Mouse (Mus musculus) forebrain, postnatal 0 days (tissue): ENCODE measurements around the gene Klhl22. TPM values are rescaled to one million over a fixed set of nuclear protein-coding genes. Genes with fewer than 3 reads are reported as not detected.
A peak's percentile ranks its signal among the peaks of the same experiment; 100 is the strongest.

Experiments used
- ATAC-seq: fragments of 200-750 bp; cut with Nextera tagmentation; 2 replicates; pipeline ENCODE4 v1.8.0; 2017; ENCODE audit warnings: mild to moderate bottlenecking, moderate library complexity
- DNase-seq: peaks from one replicate; pipeline ENCODE4 v3.0.0-alpha.2; 2015
- H3K27ac ChIP-seq: fragments of 300-500 bp; sonication (generic); 2 replicates; pipeline ENCODE4 v1.5.1; 2014; ENCODE audit warnings: low read depth, mild to moderate bottlenecking, antibody characterized with exemption, low read length, moderate library complexity, mixed read lengths
- H3K27me3 ChIP-seq: fragments of 300-500 bp; sonication (generic); 2 replicates; pipeline ENCODE4 v1.6.1; 2014; ENCODE audit warnings: mild to moderate bottlenecking, low read length, mixed read lengths; ENCODE audit not compliant: insufficient read depth
- H3K36me3 ChIP-seq: fragments of 300-500 bp; sonication (generic); 2 replicates; pipeline ENCODE4 v1.6.1; 2014; ENCODE audit warnings: mild to moderate bottlenecking, moderate library complexity; ENCODE audit not compliant: insufficient read depth
- H3K4me1 ChIP-seq: fragments of 300-500 bp; sonication (generic); 2 replicates; pipeline ENCODE4 v1.6.1; 2014; ENCODE audit warnings: antibody characterized with exemption; ENCODE audit not compliant: insufficient read depth
- H3K4me2 ChIP-seq: fragments of 300-500 bp; sonication (generic); 2 replicates; pipeline ENCODE4 v1.6.1; 2014; ENCODE audit warnings: low read depth, mild to moderate bottlenecking, moderate library complexity
- H3K4me3 ChIP-seq: fragments of 300-500 bp; sonication (generic); 2 replicates; pipeline ENCODE4 v1.5.1; 2014; ENCODE audit warnings: low read depth, low read length, mixed read lengths
- H3K9ac ChIP-seq: fragments of 300-500 bp; sonication (generic); 2 replicates; pipeline ENCODE4 v1.6.1; 2014; ENCODE audit warnings: mild to moderate bottlenecking
- H3K9me3 ChIP-seq: fragments of 300-500 bp; sonication (generic); 2 replicates; pipeline ENCODE4 v1.6.1; 2016; ENCODE audit warnings: low read length
- CTCF ChIP-seq: sonication (generic); IDR thresholded peaks from 2 replicates; pipeline ENCODE4 v1.5.1; 2016; ENCODE audit warnings: antibody characterized with exemption, control low read depth, low read depth
- WGBS: fragments of 180-500 bp; shearing (Covaris S2); extraction: QIAGEN DNeasy Blood & Tissue Kit; methylation state at CpG from one replicate; pipeline ENCODE4 v1.1.7; 2014; 5-methylcytosine and 5-hydroxymethylcytosine counted together
- polyA plus RNA-seq: library from polyadenylated mRNA; unstranded; fragments of >200 nt; fragmentation: Nextera tagmentation; extraction: Ambion mirVana; gene quantifications from 2 replicates; pipeline ENCODE4 v1.2.1, GENCODE M21; 2015
- total RNA-seq: library from RNA; depleted of rRNA; stranded (reverse); fragments of >200 nt; gene quantifications from 2 replicates; pipeline ENCODE4 v1.2.3, GENCODE M21; 2014

Klhl22 gene
- total and polyA plus RNA-seq, 2 experiments from 2014 or later = 73.8 to 162 TPM

DNA sequence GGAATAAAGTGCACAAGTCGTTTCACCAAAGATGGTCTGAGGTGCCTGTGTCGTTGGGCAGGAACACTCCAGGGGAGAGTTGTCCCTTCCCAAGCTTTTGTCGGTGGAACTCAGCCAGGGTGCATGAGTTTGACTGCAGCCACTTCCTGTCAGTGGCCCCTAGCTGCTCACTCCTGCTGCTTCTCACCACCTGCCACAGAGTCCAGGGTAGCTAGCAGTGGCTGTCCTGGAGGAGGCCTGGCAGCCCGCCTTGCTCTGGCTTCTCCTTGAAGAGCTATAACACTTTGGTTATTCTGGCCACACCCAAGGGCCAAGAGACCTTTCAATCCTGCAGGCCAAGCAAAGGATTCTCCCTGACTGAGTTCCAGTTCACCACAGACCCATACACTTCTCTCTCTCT is 23.3 kb upstream of the Klhl22 start:
- Histone ChIP-seq H3K4me3 (no peak overlapping the region), H3K9me3 (no peaks in the 10 kb centered on the region), H3K27ac (no peak overlapping the region), H3K9ac (no peak overlapping the region), H3K4me2 (no peak overlapping the region), H3K4me1 (no peaks in the 10 kb centered on the region), H3K36me3 (no peaks in the 10 kb centered on the region), H3K27me3 (no peaks in the 10 kb centered on the region)
- ATAC-seq = no peak
- TF ChIP-seq CTCF = no peak
- 58% methylated on average over 4 of the region's 4 CpGs for WGBS
- DNase-seq = no peak

DNA sequence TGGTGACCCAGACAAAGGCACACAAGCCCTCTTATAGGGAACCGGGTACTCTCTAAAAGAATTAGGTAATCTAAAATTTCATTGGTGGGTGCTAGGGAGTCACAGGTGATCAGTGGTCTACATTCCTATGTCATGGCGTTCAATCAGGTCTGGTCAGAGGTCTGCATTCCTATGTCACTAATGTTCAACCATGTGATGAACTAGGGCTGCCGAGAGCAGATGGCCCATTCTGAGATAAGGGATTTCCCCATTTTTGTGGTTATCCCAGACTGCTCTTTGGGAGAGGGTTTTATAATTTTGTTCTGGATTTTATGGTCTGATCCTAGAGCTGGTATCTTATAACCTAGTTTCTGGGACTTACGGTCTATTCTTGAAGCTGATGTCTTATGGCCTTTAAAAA is 19.3 kb upstream of the Klhl22 start:
- H3K27me3 ChIP-seq = no peaks in the 10 kb centered on the region
- no peak overlapping the region for H3K27ac ChIP-seq
- DNase-seq (no peak), ATAC-seq (no peak)
- 89% methylated on average over 4 of the region's 4 CpGs for WGBS
- H3K4me1 ChIP-seq = no peaks in the 10 kb centered on the region
- H3K9me3 ChIP-seq = no peaks in the 10 kb centered on the region
- no peak overlapping the region for H3K4me3 ChIP-seq
- H3K4me2 ChIP-seq = no peak overlapping the region
- no peak for TF ChIP-seq CTCF
- H3K36me3 ChIP-seq = no peaks in the 10 kb centered on the region
- H3K9ac ChIP-seq = no peak overlapping the region

DNA sequence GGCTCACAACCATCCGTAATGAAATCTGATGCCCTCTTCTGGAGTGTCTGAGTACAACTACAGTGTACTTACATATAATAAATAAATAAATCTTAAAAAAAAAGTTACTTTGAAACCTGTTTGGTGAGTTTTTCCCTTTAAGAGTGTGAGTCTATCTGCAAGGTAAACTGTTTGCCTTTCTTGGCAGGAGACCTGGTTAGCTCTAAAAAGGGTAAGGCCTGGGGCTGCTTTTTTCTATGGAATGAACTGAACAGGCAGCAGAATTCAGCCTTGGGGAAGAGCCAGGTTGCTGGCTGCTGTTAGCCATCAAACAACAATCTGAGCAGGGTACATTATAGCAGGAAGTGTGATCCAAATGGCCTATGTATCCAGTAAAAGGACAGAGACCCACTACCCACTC is 16.6 kb upstream of the Klhl22 start:
- 75% methylated on average over 1 of the region's 1 CpGs for WGBS
- no peaks in the 10 kb centered on the region for H3K9me3 ChIP-seq
- H3K4me1 ChIP-seq = no peaks in the 10 kb centered on the region
- no peaks in the 10 kb centered on the region for H3K36me3 ChIP-seq
- DNase-seq = no peak
- TF ChIP-seq CTCF = no peak
- H3K4me2 ChIP-seq = no peak overlapping the region
- no peaks in the 10 kb centered on the region for H3K27me3 ChIP-seq
- ATAC-seq = no peak
- no peak overlapping the region for H3K27ac ChIP-seq
- no peak overlapping the region for H3K4me3 ChIP-seq
- H3K9ac ChIP-seq = no peak overlapping the region

DNA sequence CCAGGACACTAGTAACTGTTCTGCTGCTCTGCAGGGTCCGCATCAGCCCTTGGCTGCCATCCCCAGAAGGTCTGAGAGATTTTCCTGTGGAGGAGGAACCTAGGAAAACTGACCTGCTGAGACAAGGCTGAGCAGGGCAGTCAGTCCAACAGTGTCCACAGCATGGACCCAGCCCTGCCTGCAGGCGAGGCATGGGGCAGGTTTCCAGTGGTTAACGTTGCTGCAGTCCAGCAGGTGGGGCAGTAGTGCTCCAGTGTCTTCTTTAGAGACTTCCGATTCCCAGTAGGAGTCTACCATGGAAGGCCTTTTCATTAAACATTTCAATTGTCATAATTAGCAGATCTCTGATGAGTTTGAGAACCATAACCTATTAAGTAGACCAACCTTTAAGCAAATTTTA is 16.1 kb upstream of the Klhl22 start:
- H3K27ac ChIP-seq = no peak overlapping the region

DNA sequence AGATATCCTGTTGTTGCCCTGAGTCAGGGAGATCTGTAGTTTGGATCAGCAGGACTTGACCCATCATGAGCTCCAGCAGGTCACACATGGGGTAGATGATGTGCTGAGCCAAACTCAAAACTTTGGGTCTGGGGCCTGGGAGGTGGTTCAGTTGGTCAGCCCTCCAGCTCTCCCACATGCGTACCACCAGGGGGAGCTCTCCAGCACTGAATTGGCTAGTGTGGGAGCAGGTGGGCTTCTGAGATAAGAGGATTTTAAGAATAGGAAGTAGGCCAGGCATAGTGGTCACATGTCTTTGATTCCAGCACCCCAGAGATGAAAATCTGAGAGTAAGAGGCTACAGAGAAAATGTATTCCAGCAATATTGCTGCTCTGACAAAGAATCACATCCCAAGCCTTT is 14.9 kb upstream of the Klhl22 start:
- DNase-seq (peak; percentile 47), ATAC-seq (no peak; the same call in 1 of the 2 replicates)
- Histone ChIP-seq H3K4me1 (no peaks in the 10 kb centered on the region), H3K9ac (no peak overlapping the region), H3K27me3 (no peaks in the 10 kb centered on the region), H3K4me3 (no peak overlapping the region), H3K9me3 (no peaks in the 10 kb centered on the region), H3K36me3 (no peaks in the 10 kb centered on the region), H3K4me2 (no peak overlapping the region), H3K27ac (no peak overlapping the region)
- peak; percentile 65 for TF ChIP-seq CTCF
- 10% methylated on average over 1 of the region's 1 CpGs for WGBS

More for the DNA sequence above, 16.1 kb upstream of the Klhl22 start:
- DNase-seq (no peak), ATAC-seq (no peak)
- Histone ChIP-seq H3K36me3 (no peaks in the 10 kb centered on the region), H3K4me1 (no peaks in the 10 kb centered on the region), H3K9ac (no peak overlapping the region), H3K9me3 (no peaks in the 10 kb centered on the region), H3K27me3 (no peaks in the 10 kb centered on the region), H3K4me2 (no peak overlapping the region), H3K4me3 (no peak overlapping the region)
- 44% methylated on average over 4 of the region's 4 CpGs for WGBS
- no peak for TF ChIP-seq CTCF

DNA sequence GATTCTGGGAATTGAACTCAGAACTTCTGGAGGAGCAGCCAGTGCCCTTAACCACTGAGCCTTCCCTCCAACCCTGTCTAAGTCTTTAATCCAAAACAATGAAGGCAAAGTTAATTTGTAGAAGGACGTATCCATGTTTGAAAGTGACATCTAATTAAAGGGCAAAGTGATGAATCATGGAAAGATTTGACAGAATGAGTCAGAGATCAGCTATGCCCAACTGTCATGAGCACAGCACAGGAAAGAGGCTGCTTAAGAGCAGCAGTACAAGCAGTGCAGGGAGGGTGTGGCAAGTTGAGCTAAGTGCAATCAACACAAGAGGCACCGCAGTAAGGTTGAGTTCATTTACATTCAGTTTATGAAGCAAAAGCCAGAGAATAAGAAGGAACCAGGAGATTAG is 14.4 kb upstream of the Klhl22 start:
- DNase-seq = no peak
- TF ChIP-seq CTCF = no peak
- Histone ChIP-seq H3K9me3 (no peaks in the 10 kb centered on the region), H3K4me1 (no peaks in the 10 kb centered on the region), H3K4me2 (no peak overlapping the region), H3K4me3 (no peak overlapping the region), H3K9ac (no peak overlapping the region), H3K27ac (no peak overlapping the region), H3K36me3 (no peaks in the 10 kb centered on the region), H3K27me3 (no peaks in the 10 kb centered on the region)
- ATAC-seq = no peak
- WGBS = 84% methylated on average over 2 of the region's 2 CpGs

DNA sequence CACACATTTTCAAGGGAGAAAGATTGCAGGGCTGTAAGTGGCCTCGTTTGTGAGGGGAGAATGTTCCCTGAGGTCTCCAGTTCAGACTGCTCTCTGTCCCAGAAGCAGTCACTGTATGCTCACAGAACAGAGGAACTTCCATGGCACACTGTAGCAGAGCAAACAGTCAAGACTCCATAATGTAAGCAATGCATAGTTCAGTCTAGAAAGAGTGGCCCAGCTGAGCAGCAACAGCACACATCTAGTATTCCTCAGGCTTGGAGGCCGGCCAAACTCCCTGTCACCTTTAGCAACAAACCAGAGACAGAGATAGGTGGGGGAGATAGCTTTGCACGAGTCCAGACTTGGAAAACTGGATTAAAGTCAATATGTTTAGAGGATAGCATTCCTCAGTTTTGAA is 6.4 kb upstream of the Klhl22 start:
- H3K4me3 ChIP-seq = no peak overlapping the region
- H3K4me1 ChIP-seq = no peaks in the 10 kb centered on the region
- TF ChIP-seq CTCF = no peak
- no peak overlapping the region for H3K27ac ChIP-seq
- 26% methylated on average over 3 of the region's 3 CpGs for WGBS
- DNase-seq (no peak), ATAC-seq (no peak)
- H3K9ac ChIP-seq = no peak overlapping the region
- no peak overlapping the region for H3K4me2 ChIP-seq
- H3K27me3 ChIP-seq = no peaks in the 10 kb centered on the region
- H3K36me3 ChIP-seq = no peaks in the 10 kb centered on the region
- H3K9me3 ChIP-seq = no peaks in the 10 kb centered on the region

DNA sequence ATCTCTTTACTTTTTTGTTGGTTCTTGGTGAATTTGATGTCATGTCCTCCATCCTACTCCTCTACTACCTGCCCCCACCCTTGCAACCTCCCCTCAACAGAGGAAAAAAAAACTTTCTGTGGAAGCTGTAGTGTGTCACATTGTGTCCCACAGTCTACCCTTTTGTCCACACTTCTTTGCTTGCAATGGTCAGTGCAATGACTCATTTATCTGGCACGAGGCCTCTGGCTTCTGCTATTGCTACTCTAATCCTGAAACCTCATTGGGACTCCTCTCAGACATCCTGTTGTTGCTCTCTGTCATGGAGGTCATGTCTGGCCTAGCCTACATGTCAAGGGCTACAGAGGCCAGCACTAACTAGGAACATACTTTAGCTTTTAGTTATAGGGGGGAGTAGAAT is 5.7 kb upstream of the Klhl22 start:
- Histone ChIP-seq H3K9me3 (no peaks in the 10 kb centered on the region), H3K27ac (no peak overlapping the region), H3K4me2 (no peak overlapping the region), H3K4me3 (no peak overlapping the region), H3K36me3 (no peaks in the 10 kb centered on the region), H3K4me1 (0 out of 2 replicates have a peak, but pooled peaks cover under 1% of the 10 kb centered on the region), H3K9ac (no peak overlapping the region), H3K27me3 (no peaks in the 10 kb centered on the region)
- ATAC-seq = no peak
- DNase-seq = no peak
- 31% methylated on average over 1 of the region's 1 CpGs for WGBS
- TF ChIP-seq CTCF = no peak
